Mouse (Mus musculus): ENCODE results near the gene Bmp2. TPM values are rescaled to one million over a fixed set of nuclear protein-coding genes. Genes with fewer than 3 reads are reported as not detected.
A peak's percentile ranks its signal among the peaks of the same experiment; 100 is the strongest.

Gene Bmp2
- total RNA-seq, 1 experiment = 1.5 TPM

- no peak for TF ChIP-seq MAFK (IDR thresholded peaks at IDR 0.05; ENCODE audit: insufficient read depth, low read depth, low read length)
- no peak for TF ChIP-seq CHD2 (IDR thresholded peaks at IDR 0.05; ENCODE audit: low read depth, low read length)
- TF ChIP-seq ZC3H11A (IDR thresholded peaks at IDR 0.05; ENCODE audit: borderline replicate concordance, low read depth, low read length) = no peak
- TF ChIP-seq ZNF384 (IDR thresholded peaks at IDR 0.05; ENCODE audit: low read depth, low read length) = no peak
- TF ChIP-seq HCFC1 (IDR thresholded peaks at IDR 0.05; ENCODE audit: borderline replicate concordance, insufficient read depth, low read length) = no peak
- Histone ChIP-seq H3K9me3 (ENCODE audit: control insufficient read depth, insufficient read depth, low read depth, low read length) (no peaks in the 10 kb centered on the region), H3K4me3 (ENCODE audit: insufficient read depth in 1 of 2, low read depth in 1 of 2, low read length in 2 of 2, poor library complexity in 1 of 2, severe bottlenecking in 1 of 2) (no peak overlapping the region), H3K4me1 (ENCODE audit: control insufficient read depth in 2 of 2, insufficient read depth in 2 of 2, low read length in 2 of 2, poor library complexity in 1 of 2) (no peaks in the 10 kb centered on the region), H3K36me3 (ENCODE audit: control insufficient read depth, insufficient read depth, low read length, poor library complexity, severe bottlenecking) (no peaks in the 10 kb centered on the region), H3K9ac (ENCODE audit: insufficient read depth, low read depth, low read length, poor library complexity, severe bottlenecking) (no peak overlapping the region), H3K27ac (ENCODE audit: insufficient read depth, low read depth, low read length, poor library complexity, severe bottlenecking) (no peak overlapping the region)
- in situ Hi-C loops (cut with MboI; ENCODE audit: low sequenced_read_pairs in 2 of 2, unreplicated experiment in 2 of 2) = no loop called here
- no peak for DNase-seq (ENCODE audit: low read depth, low spot score)
These were observed 15.1 kb upstream of the Bmp2 start for GRCm38 (mm10) chr2:133536812-133537211.

GRCm38 (mm10) chr2:133540702-133541101 is 11.3 kb upstream of the Bmp2 start:
- Histone ChIP-seq H3K36me3 (ENCODE audit: control insufficient read depth, insufficient read depth, low read length, poor library complexity, severe bottlenecking) (no peaks in the 10 kb centered on the region), H3K9ac (ENCODE audit: insufficient read depth, low read depth, low read length, poor library complexity, severe bottlenecking) (no peak overlapping the region), H3K4me3 (ENCODE audit: insufficient read depth in 1 of 2, low read depth in 1 of 2, low read length in 2 of 2, poor library complexity in 1 of 2, severe bottlenecking in 1 of 2) (no peak overlapping the region), H3K27ac (ENCODE audit: insufficient read depth, low read depth, low read length, poor library complexity, severe bottlenecking) (no peak overlapping the region), H3K4me1 (ENCODE audit: control insufficient read depth in 2 of 2, insufficient read depth in 2 of 2, low read length in 2 of 2, poor library complexity in 1 of 2) (no peaks in the 10 kb centered on the region), H3K9me3 (ENCODE audit: control insufficient read depth, insufficient read depth, low read depth, low read length) (no peaks in the 10 kb centered on the region)
- no peak for DNase-seq (ENCODE audit: low read depth, low spot score)
- peak; percentile 84 for TF ChIP-seq MAFK (IDR thresholded peaks at IDR 0.05; ENCODE audit: insufficient read depth, low read depth, low read length)
- no peak for TF ChIP-seq ZC3H11A (IDR thresholded peaks at IDR 0.05; ENCODE audit: borderline replicate concordance, low read depth, low read length)
- in situ Hi-C loops (cut with MboI; ENCODE audit: low sequenced_read_pairs in 2 of 2, unreplicated experiment in 2 of 2) = loop anchor here in 1 of 2 experiments (10.0 kb wide), 1 partner anchor 474 kb away; no protein-coding TSS in a partner anchor

DNA sequence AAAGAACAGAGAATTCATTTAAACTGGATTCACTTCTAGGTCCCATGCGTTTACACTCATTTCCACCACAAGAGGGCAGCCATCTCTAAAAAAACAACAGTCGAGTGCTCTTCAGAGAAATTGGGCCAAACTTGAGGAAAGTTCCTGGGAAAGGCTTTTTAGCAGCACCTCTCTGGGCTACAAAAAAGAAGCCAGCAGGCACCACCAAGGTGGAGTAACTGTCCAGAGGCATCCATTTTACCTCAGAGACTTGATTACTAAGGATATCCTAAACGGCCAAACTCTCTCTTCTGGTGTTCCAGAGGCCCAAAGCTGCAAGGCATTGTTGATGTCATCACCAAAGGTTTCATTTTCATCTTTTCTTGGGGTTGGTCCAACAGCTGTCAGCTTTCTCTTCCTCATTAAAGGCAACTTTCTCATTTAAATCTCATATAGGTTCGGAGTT is 1.7 kb upstream of the Bmp2 start:
- no peaks in the 10 kb centered on the region for H3K36me3 ChIP-seq (ENCODE audit: control insufficient read depth, insufficient read depth, low read length, poor library complexity, severe bottlenecking)
- H3K4me1 ChIP-seq (ENCODE audit: control insufficient read depth in 2 of 2, insufficient read depth in 2 of 2, low read length in 2 of 2, poor library complexity in 1 of 2) = 0 out of 4 replicates have a peak, but pooled peaks cover 0 to 2% of the 10 kb centered on the region in 2 experiments
- in situ Hi-C loops (cut with MboI; ENCODE audit: low sequenced_read_pairs in 2 of 2, unreplicated experiment in 2 of 2) = no loop called here
- no peak overlapping the region for H3K4me3 ChIP-seq (ENCODE audit: insufficient read depth in 1 of 2, low read depth in 1 of 2, low read length in 2 of 2, poor library complexity in 1 of 2, severe bottlenecking in 1 of 2)
- no peak for TF ChIP-seq CHD2 (IDR thresholded peaks at IDR 0.05; ENCODE audit: low read depth, low read length)
- peak; percentile 82; the same call in 1 of the 2 replicates for TF ChIP-seq ZC3H11A (IDR thresholded peaks at IDR 0.05; ENCODE audit: borderline replicate concordance, low read depth, low read length)
- peak; percentile 62 for DNase-seq (ENCODE audit: low read depth, low spot score)
- no peak overlapping the region for H3K27ac ChIP-seq (ENCODE audit: insufficient read depth, low read depth, low read length, poor library complexity, severe bottlenecking)
- no peak overlapping the region for H3K9ac ChIP-seq (ENCODE audit: insufficient read depth, low read depth, low read length, poor library complexity, severe bottlenecking)
- no peaks in the 10 kb centered on the region for H3K9me3 ChIP-seq (ENCODE audit: control insufficient read depth, insufficient read depth, low read depth, low read length)

- Histone ChIP-seq H3K9ac (ENCODE audit: insufficient read depth, low read depth, low read length, poor library complexity, severe bottlenecking) (peak overlapping the region; percentile 19), H3K4me1 (ENCODE audit: control insufficient read depth in 2 of 2, insufficient read depth in 2 of 2, low read length in 2 of 2, poor library complexity in 1 of 2) (0 out of 4 replicates have a peak, but pooled peaks cover 0 to 2% of the 10 kb centered on the region in 2 experiments), H3K27ac (ENCODE audit: insufficient read depth, low read depth, low read length, poor library complexity, severe bottlenecking) (no peak overlapping the region), H3K9me3 (ENCODE audit: control insufficient read depth, insufficient read depth, low read depth, low read length) (no peaks in the 10 kb centered on the region), H3K4me3 (ENCODE audit: insufficient read depth in 1 of 2, low read depth in 1 of 2, low read length in 2 of 2, poor library complexity in 1 of 2, severe bottlenecking in 1 of 2) (peak overlapping the region; percentile 70 to 73), H3K36me3 (ENCODE audit: control insufficient read depth, insufficient read depth, low read length, poor library complexity, severe bottlenecking) (no peaks in the 10 kb centered on the region)
- in situ Hi-C loops (cut with MboI; ENCODE audit: low sequenced_read_pairs in 2 of 2, unreplicated experiment in 2 of 2) = no loop called here
- no peak for TF ChIP-seq HCFC1 (IDR thresholded peaks at IDR 0.05; ENCODE audit: borderline replicate concordance, insufficient read depth, low read length)
- no peak for TF ChIP-seq MAFK (IDR thresholded peaks at IDR 0.05; ENCODE audit: insufficient read depth, low read depth, low read length)
- DNase-seq (ENCODE audit: low read depth, low spot score) = no peak
These were observed 995 bp downstream of the Bmp2 start for GRCm38 (mm10) chr2:133552842-133553465.

DNA sequence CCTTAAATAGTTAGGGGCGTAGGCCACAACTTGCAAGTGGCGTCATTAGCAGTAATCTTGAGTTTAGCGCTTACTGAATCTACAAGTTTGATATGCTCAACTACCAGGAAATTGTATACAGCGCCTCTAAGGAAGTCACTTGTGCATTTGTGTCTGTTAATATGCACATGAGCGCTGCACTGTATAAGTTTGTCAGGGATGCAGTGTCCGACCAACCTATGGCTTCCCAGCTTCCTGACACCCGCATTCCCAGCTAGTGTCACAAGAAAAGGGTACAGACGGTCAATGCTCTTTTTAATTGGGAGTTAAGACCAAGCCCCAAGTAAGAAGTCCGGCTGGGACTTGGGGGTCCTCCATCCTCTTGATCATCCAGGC is 1.9 kb downstream of the Bmp2 start:
- H3K9ac ChIP-seq (ENCODE audit: insufficient read depth, low read depth, low read length, poor library complexity, severe bottlenecking) = no peak overlapping the region; the same call in 1 of the 2 replicates
- H3K27ac ChIP-seq (ENCODE audit: insufficient read depth, low read depth, low read length, poor library complexity, severe bottlenecking) = no peak overlapping the region
- H3K4me1 ChIP-seq (ENCODE audit: control insufficient read depth in 2 of 2, insufficient read depth in 2 of 2, low read length in 2 of 2, poor library complexity in 1 of 2) = 0 out of 4 replicates have a peak, but pooled peaks cover 0 to 2% of the 10 kb centered on the region in 2 experiments
- TF ChIP-seq CHD2 (IDR thresholded peaks at IDR 0.05; ENCODE audit: low read depth, low read length) (no peak), HCFC1 (IDR thresholded peaks at IDR 0.05; ENCODE audit: borderline replicate concordance, insufficient read depth, low read length) (no peak), ZC3H11A (IDR thresholded peaks at IDR 0.05; ENCODE audit: borderline replicate concordance, low read depth, low read length) (no peak), ZNF384 (IDR thresholded peaks at IDR 0.05; ENCODE audit: low read depth, low read length) (no peak), MAFK (IDR thresholded peaks at IDR 0.05; ENCODE audit: insufficient read depth, low read depth, low read length) (no peak)
- no peaks in the 10 kb centered on the region for H3K9me3 ChIP-seq (ENCODE audit: control insufficient read depth, insufficient read depth, low read depth, low read length)
- H3K4me3 ChIP-seq (ENCODE audit: insufficient read depth in 1 of 2, low read depth in 1 of 2, low read length in 2 of 2, poor library complexity in 1 of 2, severe bottlenecking in 1 of 2) = peak overlapping the region in 1 of 2 experiments; percentile 52; a peak in 2 of 4 replicates
- in situ Hi-C loops (cut with MboI; ENCODE audit: low sequenced_read_pairs in 2 of 2, unreplicated experiment in 2 of 2) = no loop called here
- no peak for DNase-seq (ENCODE audit: low read depth, low spot score)
- H3K36me3 ChIP-seq (ENCODE audit: control insufficient read depth, insufficient read depth, low read length, poor library complexity, severe bottlenecking) = no peaks in the 10 kb centered on the region
